Mouse (Mus musculus) heart, postnatal 10 days (tissue): Measurements from ENCODE around the gene Vsig10l. TPM values are rescaled to one million over a fixed set of nuclear protein-coding genes. Genes with fewer than 3 reads are reported as not detected.

Experiments
- DNase-seq, 2 experiments: peaks; one replicate each; pipeline ENCODE4 v3.0.0; 2021
- intact Hi-C: fragments of 180-260 bp; cut with DNase I; formaldehyde crosslinking; loops from one replicate; pipeline ENCODE4 v1.15.1; 2025
- total RNA-seq, 2 experiments: library from RNA; stranded (reverse); gene quantifications; 2 replicates each; pipeline ENCODE4 v1.2.3; 2021

Gene Vsig10l
- 1 to 10 TPM; 4.4 to 5.0 TPM for total RNA-seq

DNA sequence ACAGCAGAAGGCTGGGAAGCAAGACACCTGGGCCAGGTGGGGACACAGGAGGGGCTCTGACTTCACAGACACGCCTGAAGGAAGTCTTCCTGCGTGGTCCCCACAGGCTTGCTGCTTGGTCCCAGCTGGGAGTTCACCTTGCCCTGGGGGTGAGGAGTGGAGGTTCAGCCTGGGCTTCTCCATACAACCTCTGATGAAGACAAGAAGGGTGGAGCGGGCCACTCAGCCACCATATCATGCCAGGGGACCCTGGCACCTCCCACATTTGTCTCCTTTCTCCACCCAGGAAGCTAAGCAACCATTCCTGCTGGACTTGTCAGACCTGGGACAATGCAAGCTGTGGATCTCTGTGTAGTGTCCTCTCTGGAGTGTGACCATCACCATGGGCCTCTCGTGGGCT, at the start of gene Vsig10l:
TSS of gene Vsig10l (plus strand) at position 301 of the 400 bp plus-strand sequence.
- DNase-seq = no peak
- intact Hi-C loops = loop anchor here (5.0 kb wide), 1 partner anchor 119 kb away; no protein-coding TSS in a partner anchor

DNA sequence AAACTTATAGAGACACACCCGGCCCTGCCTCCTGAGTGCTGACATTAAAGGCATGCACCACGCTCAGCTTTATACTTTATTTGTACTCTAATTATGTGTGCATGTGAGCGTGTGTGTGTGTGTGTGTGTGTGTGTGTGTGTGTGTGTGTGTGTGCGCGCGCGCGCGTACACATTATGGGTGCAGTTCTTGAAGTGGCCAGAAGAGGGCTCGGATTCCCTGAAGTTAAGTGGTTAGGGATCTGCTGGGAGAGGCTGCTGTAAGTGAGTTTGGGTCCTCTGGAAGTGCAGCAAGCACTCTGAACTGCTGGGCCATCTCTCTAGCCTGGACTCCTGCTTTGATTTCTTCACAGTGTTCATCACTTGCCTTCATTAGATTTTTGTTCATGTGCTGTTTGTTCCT, 45.7 kb upstream of the Vsig10l start:
- intact Hi-C loops = no loop called here
- no peak for DNase-seq

DNA sequence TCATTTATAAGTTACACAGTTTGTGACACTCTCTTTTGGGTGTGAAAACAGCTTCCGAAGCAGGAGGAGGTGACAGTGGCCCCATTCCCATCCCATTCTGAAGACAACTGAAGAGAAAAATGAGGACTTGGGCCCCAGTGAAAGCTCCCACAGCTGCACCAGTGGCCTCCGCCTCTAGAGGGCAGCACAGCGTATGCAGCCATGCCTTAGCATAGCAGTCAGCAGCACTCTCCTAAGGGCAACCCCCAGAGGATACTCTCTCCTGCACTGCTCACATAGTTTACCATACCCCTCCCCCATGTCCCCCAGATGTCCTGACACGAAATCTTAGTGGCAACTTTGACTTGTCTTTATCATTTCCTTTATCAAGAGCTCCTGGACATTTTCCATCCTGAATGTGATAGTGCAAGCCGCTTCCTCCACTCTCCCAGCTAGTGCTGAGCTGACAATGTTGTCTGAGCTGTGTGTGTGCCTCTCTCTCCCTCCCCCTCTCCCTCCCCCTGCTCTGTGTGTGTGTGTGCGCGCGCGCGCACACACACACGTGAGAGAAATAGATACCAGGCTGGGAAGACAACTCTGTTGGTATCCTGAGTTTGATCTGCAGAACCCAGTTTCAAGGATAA, 39.8 kb upstream of the Vsig10l start:
- DNase-seq = peak; percentile 86 to 92
- intact Hi-C loops = loop anchor here (1.0 kb wide), 1 partner anchor 43 kb away; no protein-coding TSS in a partner anchor

DNA sequence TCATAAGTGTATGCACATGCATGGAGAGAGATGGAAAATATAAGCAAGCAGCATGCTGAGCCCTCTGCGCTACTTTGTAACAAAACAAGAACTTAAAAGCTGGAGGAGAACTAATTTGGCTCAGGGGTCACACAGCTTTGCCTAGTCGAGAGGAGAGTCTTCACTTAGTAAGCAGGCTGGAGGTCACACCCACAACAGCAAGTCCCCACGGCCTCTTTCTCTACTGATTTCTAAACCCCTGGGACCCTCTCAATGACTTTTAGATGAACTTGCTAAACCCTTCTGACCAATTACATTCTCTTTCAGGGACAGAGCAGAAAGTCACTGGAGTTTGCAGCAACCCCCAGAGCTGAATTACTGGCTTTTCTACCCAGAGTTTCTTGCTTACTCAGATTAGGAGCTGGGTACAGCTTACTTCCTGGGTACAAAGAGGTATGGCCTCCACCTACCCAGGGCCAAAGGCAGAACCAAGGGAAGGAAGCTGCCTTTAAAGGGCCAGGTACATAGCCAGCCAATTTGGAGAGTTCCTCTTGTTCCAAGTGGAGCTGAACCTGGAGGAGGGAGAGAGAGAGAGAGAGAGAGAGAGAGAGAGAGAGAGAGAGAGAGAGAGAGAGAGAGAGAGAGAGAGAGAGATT, 38.8 kb upstream of the Vsig10l start:
- DNase-seq = no peak
- intact Hi-C loops = loop anchor here (1.0 kb wide), 1 partner anchor 42 kb away; no protein-coding TSS in a partner anchor

DNA sequence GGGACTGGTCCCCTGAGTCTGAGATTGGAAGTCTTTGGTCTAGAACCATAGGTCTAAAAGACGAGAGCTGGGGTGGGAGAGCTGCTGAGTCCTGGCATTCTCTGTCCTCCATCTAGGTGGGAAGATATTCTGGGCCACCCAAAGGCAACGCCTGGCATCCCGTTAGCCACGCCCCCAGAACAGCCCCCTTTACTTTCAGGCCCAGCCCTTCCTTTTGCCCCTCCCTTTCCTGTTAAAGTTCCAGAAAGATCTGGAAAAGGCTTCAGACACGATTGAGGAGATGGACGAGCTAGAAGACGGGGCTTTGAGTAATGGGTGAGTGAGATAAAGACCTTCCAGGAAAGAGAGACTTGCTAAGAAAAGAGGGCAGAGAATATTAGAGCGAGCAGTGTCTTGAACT, 35.5 kb upstream of the Vsig10l start, which contains the start of gene Lim2:
TSS of gene Lim2 (plus strand) at position 265 of the 400 bp plus-strand sequence.
- no peak for DNase-seq
- intact Hi-C loops = no loop called here

DNA sequence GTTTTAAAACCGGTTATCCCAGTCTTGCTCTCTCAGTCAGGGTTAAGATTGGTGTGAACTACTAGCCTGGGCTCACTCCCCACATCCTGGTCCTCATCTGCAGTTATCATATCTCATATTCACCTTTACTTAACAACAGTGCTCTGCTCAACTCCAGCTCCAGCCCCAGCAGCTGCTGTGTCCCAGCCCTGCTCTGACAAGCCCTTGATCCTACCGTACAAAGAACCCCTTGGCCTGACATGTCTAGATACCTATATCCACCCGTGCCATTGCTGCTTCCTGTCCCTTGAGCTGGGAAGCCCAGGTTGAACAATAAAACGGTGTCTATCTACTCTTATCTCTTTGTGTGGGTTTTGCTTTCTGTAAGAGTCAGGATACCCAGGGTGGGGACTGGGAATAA, 33.5 kb upstream of the Vsig10l start:
- no peak for DNase-seq
- intact Hi-C loops = no loop called here

DNA sequence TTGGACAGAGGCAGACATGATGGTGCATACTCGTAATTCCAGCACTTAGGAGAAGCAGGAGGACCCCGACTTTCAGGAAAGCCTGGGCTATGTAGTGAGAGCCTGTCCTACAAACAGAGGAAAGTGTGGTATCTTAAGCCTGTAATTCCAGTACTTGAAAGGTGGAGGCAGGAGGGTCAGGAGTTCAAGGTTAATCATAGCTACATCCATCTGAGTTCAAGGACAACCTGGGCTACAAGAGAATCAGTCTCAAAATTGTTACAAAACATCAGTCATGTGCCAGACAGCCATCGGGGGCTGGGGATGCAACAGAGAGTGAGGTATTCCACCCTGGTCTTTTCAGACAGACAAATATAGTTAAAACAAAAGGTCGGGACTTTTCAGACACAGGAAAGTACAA, 30.1 kb upstream of the Vsig10l start:
- no peak for DNase-seq
- intact Hi-C loops = no loop called here

DNA sequence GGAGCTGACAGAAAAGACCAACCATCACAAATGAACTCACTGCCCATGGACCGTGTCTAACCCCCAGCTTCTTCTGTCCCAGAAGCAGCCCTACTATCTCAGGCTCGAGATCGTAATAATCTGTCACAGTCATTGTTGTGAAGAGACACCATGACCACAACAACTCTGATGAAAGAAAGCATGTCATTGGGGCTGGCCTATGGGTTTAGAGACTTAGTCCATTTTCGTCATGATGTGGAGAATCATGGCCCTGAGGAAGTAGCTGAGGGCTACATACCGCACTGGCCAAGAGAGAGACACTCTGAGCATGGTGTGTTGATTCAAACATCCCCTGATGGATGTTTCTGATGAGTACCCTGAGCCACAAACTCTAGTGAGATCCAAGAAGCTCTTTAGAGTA, 28.3 kb upstream of the Vsig10l start:
- intact Hi-C loops = no loop called here

DNA sequence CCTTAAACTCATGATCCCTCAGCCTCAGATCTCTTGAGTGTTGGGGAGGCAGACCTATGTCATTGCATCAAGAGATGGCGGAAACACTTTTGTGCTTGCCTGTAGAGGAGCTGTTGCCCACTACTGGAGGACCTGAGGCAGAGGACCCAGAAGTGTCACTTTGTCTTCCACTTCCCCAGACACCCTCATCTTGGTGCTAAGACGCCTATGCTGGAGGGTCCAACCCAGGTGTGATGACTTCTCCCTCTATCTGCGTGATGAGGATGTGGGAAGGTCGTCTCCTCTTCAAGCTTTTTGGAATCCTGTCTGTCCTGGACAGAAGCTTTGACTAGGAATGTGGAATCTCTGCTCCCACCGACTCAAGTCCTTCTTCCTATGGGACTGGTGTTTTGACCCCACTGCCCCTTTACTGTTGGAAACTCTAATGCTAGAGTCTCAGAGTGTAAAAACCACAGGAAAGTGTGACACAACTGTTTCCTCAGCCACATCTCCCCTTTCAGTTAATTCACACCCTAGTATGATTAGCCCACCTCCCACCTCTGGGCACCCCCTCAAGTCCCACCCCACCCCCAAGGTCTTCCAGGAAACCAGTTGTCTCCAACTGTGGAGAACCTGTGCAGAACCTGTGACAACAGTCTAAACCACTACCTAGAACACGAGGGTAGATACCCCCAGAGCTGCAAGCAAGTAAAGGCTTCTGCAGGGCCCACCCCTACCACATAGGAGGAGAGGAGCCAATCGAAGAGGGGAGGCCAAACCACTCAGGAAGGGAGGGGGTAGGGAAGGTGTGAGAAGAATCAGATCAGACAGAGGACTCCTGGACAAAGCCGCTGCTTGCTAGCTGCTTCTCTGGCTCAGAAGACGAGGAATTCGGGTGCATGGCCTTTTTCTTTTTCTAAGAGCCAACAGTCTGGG, 26.4 kb upstream of the Vsig10l start, which contains the start of gene Nkg7:
TSS of gene Nkg7 (plus strand) at position 733 of the 915 bp plus-strand sequence.
- no peak for DNase-seq
- intact Hi-C loops = no loop called here

More for the DNA sequence above, 28.3 kb upstream of the Vsig10l start:
- DNase-seq = no peak

DNA sequence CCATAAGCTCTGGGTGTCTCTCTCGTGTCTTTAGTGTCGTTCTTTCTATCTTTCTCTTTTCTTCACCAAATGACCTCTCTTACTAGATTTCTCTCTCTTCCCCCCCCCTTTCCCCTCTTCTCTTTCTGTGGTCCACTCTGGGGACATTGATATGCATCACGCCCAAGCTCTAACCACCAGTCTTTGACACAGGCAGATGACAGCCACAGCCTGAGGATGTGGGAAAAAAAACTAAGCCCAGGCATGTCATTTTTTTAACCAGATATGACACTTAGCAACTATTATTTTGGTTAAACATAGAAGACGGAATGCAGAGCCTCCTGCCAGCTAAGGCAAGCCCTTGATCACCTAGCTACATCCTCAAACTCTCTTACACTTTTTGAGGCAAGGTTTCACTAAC, 24.3 kb upstream of the Vsig10l start:
- intact Hi-C loops = no loop called here
- no peak for DNase-seq

DNA sequence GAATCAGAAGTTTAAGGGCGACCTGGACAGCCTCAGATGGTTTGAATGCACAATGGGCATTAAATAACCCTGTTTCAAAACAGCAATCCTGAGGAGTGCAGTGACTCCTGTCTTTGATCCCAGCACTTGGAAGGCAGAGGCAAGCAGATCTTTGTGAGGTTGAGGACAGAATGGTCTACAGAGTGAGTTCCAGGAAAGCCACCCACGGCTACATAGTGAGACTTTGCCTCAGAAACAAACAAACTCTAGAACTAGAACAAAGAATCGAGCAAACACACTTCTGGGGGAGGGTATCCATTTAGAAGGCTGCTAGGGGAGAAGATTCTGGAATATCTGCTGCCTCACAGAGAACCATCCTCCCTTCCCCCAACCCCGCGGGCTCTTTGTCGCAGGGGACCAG, 22.5 kb upstream of the Vsig10l start, which contains the start of gene Cldnd2:
TSS of gene Cldnd2 (plus strand) at position 301 of the 400 bp plus-strand sequence.
- DNase-seq = no peak
- intact Hi-C loops = loop anchor here (5.0 to 10.0 kb wide), 2 partner anchors 128 to 804 kb away; partner anchors contain the start of genes 1700028J19Rik, 2410002F23Rik and Zfp715

DNA sequence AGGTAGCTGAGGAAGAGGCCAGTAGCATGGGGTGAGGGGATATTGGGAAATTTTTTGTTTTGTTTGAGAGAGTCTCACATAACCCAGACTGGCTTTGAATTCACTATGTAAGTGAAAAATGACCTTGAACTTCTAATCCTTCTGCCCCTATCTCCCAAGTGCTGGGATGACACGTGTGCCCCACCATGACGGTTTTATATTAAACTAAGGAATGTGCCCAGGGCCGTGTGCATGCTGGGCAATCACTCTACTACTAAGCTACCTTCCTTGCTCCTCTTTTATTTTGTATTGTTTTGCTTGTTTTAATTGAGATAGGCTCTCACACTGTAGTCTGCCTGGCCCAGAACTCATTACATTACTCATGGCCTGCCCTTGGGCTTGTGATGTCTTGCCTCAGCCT, 21.9 kb upstream of the Vsig10l start:
- intact Hi-C loops = loop anchor here (5.0 to 10.0 kb wide), 2 partner anchors 129 to 804 kb away; partner anchors contain the start of genes 1700028J19Rik, 2410002F23Rik and Zfp715
- no peak for DNase-seq

DNA sequence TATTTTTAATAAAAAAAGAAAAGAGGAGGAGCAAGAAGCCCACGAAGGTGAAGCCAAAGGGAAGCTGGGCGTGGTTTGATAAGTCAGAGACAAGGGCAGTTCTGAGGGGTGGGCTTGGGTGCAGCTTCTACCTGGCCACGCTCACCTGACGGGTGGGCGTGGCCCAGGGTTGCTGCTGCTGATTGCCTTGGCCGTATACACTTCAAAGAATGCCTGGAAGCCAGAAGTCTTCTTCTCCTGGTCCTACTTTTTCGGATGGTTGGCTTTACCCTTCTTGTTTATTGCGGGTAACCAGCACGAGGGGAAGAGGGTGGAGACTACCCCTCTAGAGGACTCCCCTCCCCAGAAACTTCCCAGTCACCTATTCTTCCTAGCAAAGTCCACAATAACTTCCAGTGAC, 20.3 kb upstream of the Vsig10l start:
- no peak for DNase-seq
- intact Hi-C loops = loop anchor here (1.0 to 10.0 kb wide), 4 partner anchors 24 to 802 kb away; partner anchors contain the start of genes 1700028J19Rik, 2410002F23Rik and Zfp715

DNA sequence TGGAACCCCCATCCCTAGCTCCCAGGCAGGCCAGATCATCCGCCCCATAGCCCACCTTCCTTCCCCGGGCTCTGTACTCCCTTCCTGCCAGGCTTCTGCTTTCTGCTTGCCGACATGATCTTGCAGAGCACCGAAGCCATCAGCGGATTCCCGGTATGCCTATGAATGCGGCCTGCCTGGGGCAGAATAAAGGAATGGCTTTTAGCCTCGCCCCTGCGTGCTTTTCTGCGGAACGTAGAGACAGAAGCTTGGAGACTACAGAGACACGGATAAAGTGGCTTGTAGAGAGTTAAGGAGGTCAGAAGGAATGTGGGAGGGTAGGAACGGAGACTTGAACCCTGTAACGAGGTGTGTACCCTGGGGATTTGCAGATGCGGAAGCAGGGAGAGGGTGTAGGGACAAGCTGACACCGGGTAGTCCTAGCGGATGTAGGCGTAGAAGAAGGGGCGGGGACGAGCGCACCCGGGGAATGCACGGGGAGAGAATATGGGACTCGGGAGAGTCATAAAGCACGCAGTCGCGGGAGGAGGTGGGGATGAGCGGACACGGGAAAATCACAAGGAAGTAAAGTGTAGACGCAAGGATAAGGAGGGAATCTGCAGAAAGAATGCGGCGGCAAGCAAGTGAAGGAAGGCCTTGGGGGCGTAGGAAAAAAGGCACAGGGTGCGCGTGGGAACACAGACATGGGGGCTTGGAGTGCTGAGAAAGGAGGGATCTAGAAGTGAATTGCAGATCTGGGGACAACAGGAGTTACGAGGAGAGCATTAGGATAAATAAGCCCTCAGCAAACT, 19.6 kb upstream of the Vsig10l start:
- intact Hi-C loops = loop anchor here (2.0 to 10.0 kb wide), 3 partner anchors 23 to 801 kb away; partner anchors contain the start of genes 1700028J19Rik, 2410002F23Rik and Zfp715
- peak; percentile 89 to 90 for DNase-seq

DNA sequence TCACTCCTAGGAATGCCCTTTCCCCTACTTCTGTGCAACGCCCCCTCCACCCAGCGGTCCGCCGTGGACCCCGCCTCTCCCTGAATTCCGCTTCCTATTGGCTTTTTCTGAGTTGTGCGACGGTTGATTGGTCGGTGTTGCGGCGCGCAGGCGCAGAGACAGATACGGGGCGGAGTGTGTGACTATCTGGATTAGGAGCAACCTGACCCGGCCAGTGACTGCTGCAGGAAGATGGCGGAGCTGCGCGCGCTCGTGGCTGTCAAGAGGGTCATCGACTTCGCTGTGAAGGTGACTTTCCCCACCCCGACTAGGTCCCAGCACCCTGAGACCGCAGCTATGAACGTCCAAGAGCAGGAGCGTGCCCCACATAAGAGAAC, 19.0 kb upstream of the Vsig10l start, which contains the start of the genes Etfb and Gm45233:
TSS of gene Etfb (plus strand) at position 167 of the 377 bp plus-strand sequence.
TSS of gene Gm45233 (plus strand) at position 212 of the 377 bp plus-strand sequence.
- peak; percentile 96 to 98 for DNase-seq
- intact Hi-C loops = loop anchor here (2.0 to 10.0 kb wide), 3 partner anchors 23 to 801 kb away; partner anchors contain the start of genes 1700028J19Rik, 2410002F23Rik and Zfp715

DNA sequence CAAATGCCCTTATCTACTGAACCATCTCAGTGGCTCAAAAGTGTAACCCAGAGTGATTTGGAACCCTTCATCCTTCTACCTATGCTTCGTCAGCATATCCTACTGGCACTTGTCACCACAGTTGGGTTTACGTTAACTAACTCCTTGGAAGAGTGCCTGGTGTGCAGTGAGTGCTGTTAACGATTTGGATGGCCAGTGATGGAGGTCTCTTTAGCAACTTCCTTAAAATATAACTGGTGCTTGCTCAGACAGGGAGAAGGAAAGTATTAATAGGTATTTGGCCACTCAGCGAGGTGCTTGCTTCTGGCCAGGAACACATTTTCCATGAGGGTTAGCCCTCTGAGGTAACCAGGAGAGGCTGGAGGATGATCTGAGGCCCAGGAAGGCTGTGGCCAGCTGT, 15.2 kb upstream of the Vsig10l start:
- intact Hi-C loops = loop anchor here (10.0 kb wide), 1 partner anchor 797 kb away; the partner anchor contains the start of genes 1700028J19Rik and 2410002F23Rik
- peak in 1 of 2 experiments; percentile 17 for DNase-seq

DNA sequence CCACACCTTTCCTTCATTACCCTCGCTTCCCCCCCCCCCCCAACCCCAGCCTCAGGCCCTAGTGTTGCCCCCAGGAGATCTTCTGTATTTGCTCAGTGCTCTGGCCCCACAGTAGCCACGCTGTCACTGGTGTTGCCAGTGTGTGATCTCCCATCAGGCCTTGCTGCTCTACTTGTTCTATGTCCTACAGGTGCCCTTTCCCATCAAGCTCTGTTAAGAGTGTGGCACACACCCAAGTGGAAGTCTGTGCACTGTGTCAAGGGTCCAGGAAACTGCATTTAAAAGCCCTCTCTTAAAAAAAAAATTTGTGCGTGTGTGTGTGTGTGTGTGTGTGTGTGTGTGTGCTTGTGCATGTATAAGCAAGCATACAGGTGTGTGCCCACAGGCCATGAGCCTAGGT, 14.7 kb upstream of the Vsig10l start:
- intact Hi-C loops = loop anchor here (10.0 kb wide), 1 partner anchor 797 kb away; the partner anchor contains the start of genes 1700028J19Rik and 2410002F23Rik
- DNase-seq = peak; percentile 51 to 64

DNA sequence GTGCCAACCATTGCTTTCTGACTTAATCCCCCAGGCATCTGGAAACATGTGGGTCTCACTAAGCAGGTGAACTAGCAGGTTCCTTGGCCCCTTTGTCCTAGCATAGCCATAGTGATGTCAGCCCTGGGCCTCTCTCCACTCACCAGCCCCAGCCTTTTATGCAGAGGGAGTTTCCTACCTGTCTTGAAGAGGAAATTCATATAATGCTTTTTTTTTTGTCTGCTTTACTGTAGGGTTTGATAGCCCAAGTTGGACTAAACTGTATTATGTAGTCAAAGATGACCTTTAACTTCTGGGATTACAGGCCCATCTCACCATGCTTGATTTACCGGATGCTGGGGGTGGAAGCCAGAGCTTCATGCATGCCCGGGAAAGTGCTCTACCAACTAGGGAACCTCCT, 13.1 kb upstream of the Vsig10l start:
- DNase-seq = no peak
- intact Hi-C loops = loop anchor here (10.0 kb wide), 1 partner anchor 795 kb away; the partner anchor contains the start of genes 1700028J19Rik and 2410002F23Rik

DNA sequence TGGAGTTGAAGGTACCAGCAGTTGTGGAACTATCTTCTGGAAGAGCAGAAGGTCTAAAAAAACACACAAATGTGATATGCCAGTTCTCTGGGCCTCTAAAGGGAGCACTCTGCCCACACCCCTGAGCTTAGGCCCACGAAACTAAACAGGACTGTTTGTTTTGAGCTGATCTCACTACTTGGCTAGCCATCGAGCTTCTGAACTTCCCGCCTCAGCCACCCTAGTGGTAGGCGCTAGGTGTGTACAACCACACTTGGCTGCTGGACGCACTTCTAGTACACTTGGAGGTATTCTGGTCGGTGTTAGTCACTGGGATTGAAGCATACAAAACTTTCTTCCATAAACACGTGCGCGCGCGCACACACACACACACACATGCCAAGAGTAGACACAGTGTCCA, 11.2 kb upstream of the Vsig10l start:
- intact Hi-C loops = no loop called here
- no peak for DNase-seq
